Mouse (Mus musculus) limb, embryonic 11.5 days (tissue): Measurements from ENCODE around the gene Elfn2. TPM values are rescaled to one million over a fixed set of nuclear protein-coding genes. Genes with fewer than 3 reads are reported as not detected.

Source experiments
- ATAC-seq: fragments of 200-750 bp; cut with Nextera tagmentation; 2 replicates; pipeline ENCODE4 v1.8.0; 2017; ENCODE audit warnings: low read depth; ENCODE audit not compliant: insufficient number of reproducible peaks, low FRiP score, low TSS enrichment
- DNase-seq: peaks from one replicate; pipeline ENCODE4 v3.0.0-alpha.2; 2015; ENCODE audit warnings: low spot score
- H3K27ac ChIP-seq: fragments of 300-500 bp; sonication (generic); replicated peaks from 2 replicates; pipeline ENCODE4 v1.5.1; 2014; ENCODE audit warnings: low read depth, mild to moderate bottlenecking, low read length
- H3K27me3 ChIP-seq: fragments of 300-500 bp; sonication (generic); 2 replicates; pipeline ENCODE4 v1.6.1; 2014; ENCODE audit warnings: mild to moderate bottlenecking, low read length, mixed read lengths; ENCODE audit not compliant: control insufficient read depth, insufficient read depth
- H3K36me3 ChIP-seq: fragments of 300-500 bp; sonication (generic); 2 replicates; pipeline ENCODE4 v1.6.1; 2014; ENCODE audit warnings: mild to moderate bottlenecking, low read length, moderate library complexity, mixed read lengths; ENCODE audit not compliant: control insufficient read depth, insufficient read depth
- H3K4me1 ChIP-seq: fragments of 300-500 bp; sonication (generic); 2 replicates; pipeline ENCODE4 v1.6.1; 2014; ENCODE audit warnings: low read length, mixed read lengths; ENCODE audit not compliant: control insufficient read depth, insufficient read depth
- H3K4me2 ChIP-seq: fragments of 300-500 bp; sonication (generic); 2 replicates; pipeline ENCODE4 v1.6.1; 2014; ENCODE audit warnings: low read depth, mild to moderate bottlenecking, moderate library complexity; ENCODE audit not compliant: severe bottlenecking
- H3K4me3 ChIP-seq: fragments of 300-500 bp; sonication (generic); 2 replicates; pipeline ENCODE4 v1.5.1; 2014; ENCODE audit warnings: low read depth, low read length
- H3K9ac ChIP-seq: fragments of 300-500 bp; sonication (generic); 2 replicates; pipeline ENCODE4 v1.6.1; 2014; ENCODE audit warnings: mild to moderate bottlenecking, low read length
- H3K9me3 ChIP-seq: fragments of 300-500 bp; sonication (generic); 2 replicates; pipeline ENCODE4 v1.6.1; 2016; ENCODE audit warnings: low read length; ENCODE audit not compliant: control insufficient read depth
- WGBS: fragments of 180-500 bp; shearing (Covaris S2); extraction: QIAGEN DNeasy Blood & Tissue Kit; methylation state at CpG from one replicate; pipeline ENCODE4 v1.1.7; 2014; 5-methylcytosine and 5-hydroxymethylcytosine counted together
- polyA plus RNA-seq: library from polyadenylated mRNA; unstranded; fragments of >200 nt; fragmentation: Nextera tagmentation; extraction: Ambion mirVana; gene quantifications from 2 replicates; pipeline ENCODE4 v1.2.1, GENCODE M21; 2014

Elfn2 gene
- polyA plus RNA-seq, 1 experiment from 2014 or later, result not detected

DNA sequence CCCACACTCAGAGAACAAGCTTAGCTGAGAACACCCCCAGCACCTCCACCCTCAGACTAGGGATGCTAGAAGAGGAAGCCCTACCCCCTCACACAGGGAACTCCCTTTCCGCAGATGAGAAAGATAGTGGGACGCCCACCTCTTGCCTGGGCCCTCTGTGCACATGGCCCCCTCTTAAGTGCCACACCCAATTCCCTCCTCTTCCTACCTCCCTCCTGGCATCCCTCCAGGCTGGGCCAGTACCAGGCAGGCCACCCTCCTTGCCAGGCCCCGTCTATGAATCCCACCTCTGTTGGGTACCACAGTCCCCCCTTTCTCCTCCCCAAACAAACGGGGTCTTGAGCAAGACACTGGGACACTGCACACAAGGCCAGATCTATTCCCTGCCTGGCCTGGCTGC lies 13.7 kb downstream of the Elfn2 start:
- H3K27me3 ChIP-seq, result no peaks in the 10 kb centered on the region
- ATAC-seq, result no peak
- no peak overlapping the region for H3K9ac ChIP-seq

DNA sequence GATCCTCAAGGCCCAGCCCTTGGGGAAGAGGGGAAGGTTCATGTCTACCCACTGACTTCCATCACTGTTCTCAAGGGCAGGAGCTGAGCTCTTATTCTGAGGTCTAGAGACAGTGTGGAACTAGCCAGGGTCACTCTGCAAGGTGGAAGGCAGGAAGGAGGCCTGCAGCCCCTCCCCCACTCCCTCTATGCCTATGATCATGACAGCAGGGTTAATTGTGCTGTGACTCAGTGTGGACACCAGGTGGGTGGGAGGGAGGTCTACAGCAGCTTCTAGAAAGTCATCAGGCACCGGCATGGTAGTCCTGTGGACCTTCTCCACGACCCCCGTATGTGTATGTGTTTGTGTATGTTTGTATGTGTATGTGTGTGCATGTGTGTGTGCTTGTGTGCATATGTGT lies 14.6 kb downstream of the Elfn2 start:
- Histone ChIP-seq H3K4me2 (no peak overlapping the region), H3K9ac (no peak overlapping the region), H3K4me3 (no peak overlapping the region), H3K9me3 (no peaks in the 10 kb centered on the region), H3K27me3 (no peaks in the 10 kb centered on the region), H3K4me1 (no peaks in the 10 kb centered on the region), H3K27ac (no peak overlapping the region), H3K36me3 (no peaks in the 10 kb centered on the region)
- WGBS, result 74% methylated on average over 3 of the region's 3 CpGs
- ATAC-seq (no peak), DNase-seq (no peak)

More for the DNA sequence above, 13.7 kb downstream of the Elfn2 start:
- no peaks in the 10 kb centered on the region for H3K4me1 ChIP-seq
- 77% methylated on average over 4 of the region's 4 CpGs for WGBS
- no peak overlapping the region for H3K4me3 ChIP-seq
- H3K27ac ChIP-seq, result no peak overlapping the region
- H3K36me3 ChIP-seq, result no peaks in the 10 kb centered on the region
- no peak for DNase-seq
- no peak overlapping the region for H3K4me2 ChIP-seq
- no peaks in the 10 kb centered on the region for H3K9me3 ChIP-seq

DNA sequence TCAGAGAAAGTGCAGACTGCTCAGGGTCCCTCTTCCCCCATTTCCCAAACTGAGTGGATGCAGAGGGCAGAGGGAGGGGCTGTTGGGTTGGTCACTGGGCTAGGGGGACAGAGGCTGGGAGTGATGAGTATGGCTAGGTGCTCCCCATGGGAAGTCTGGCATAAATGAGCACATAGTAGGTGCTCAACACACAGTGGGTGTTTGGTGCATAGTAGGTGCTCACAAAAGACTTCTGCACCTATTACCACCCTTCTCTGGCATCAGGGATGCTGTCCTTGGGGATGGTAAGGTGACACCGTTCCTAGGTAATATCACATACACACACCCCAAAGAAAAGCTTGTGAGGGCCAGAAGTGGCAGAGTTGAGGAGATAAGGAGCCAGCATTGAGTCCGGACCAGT lies 18.2 kb downstream of the Elfn2 start:
- Histone ChIP-seq H3K4me2 (no peak overlapping the region), H3K27me3 (no peaks in the 10 kb centered on the region), H3K9ac (no peak overlapping the region), H3K4me1 (no peaks in the 10 kb centered on the region), H3K36me3 (no peaks in the 10 kb centered on the region), H3K9me3 (no peaks in the 10 kb centered on the region), H3K4me3 (no peak overlapping the region), H3K27ac (no peak overlapping the region)
- 80% methylated on average over 2 of the region's 2 CpGs for WGBS
- ATAC-seq, result no peak
- DNase-seq, result no peak

GRCm38 (mm10) chr15:78699513-78699912 lies 19.1 kb downstream of the Elfn2 start:
- H3K36me3 ChIP-seq, result no peaks in the 10 kb centered on the region
- ATAC-seq, result no peak
- DNase-seq, result no peak
- no peak overlapping the region for H3K4me3 ChIP-seq
- H3K4me1 ChIP-seq, result no peaks in the 10 kb centered on the region
- no peaks in the 10 kb centered on the region for H3K9me3 ChIP-seq
- WGBS, result 64% methylated on average over 3 of the region's 3 CpGs
- no peak overlapping the region for H3K27ac ChIP-seq
- no peak overlapping the region for H3K4me2 ChIP-seq
- H3K27me3 ChIP-seq, result no peaks in the 10 kb centered on the region
- H3K9ac ChIP-seq, result no peak overlapping the region

DNA sequence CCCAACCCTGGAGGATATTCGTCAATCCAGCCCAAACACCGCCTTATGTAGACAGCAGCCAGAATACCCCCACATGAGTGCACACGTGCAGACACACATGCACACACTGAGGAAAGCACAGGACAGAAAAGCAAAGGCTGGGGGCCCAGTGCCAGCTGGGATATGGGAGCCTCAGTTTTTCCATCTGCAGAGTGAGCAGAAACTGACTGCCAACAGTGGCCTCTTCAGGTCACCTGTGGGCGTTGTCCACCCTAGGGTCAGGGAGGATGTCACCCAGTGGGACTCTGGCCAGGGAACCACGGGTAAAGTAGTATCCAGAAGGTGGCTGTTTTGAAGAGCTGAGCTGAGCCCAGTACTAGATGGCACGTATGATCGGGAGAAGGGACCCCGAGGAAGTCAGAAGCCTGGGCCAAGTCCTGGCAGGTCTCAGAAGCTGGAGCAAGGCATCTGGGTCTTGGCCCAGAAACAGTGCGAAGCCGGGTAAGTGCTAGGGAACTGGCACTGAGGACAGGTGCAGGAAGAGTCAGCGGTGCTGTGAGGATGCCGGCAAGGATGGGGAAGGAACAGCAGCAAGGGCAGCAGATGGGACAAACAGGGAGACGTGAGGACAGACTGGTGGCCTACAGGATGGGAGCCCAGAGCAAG lies 20.0 kb downstream of the Elfn2 start:
- Histone ChIP-seq H3K4me2 (no peak overlapping the region), H3K27ac (no peak overlapping the region), H3K9ac (no peak overlapping the region), H3K36me3 (no peaks in the 10 kb centered on the region), H3K4me1 (no peaks in the 10 kb centered on the region), H3K9me3 (no peaks in the 10 kb centered on the region), H3K4me3 (no peak overlapping the region), H3K27me3 (no peaks in the 10 kb centered on the region)
- 82% methylated on average over 13 of the region's 13 CpGs for WGBS
- DNase-seq, result no peak
- ATAC-seq, result no peak

GRCm38 (mm10) chr15:78698084-78698483 lies 20.5 kb downstream of the Elfn2 start:
- no peak overlapping the region for H3K4me2 ChIP-seq
- ATAC-seq (no peak), DNase-seq (no peak)
- 27% methylated on average over 5 of the region's 5 CpGs for WGBS
- H3K36me3 ChIP-seq, result no peaks in the 10 kb centered on the region
- no peak overlapping the region for H3K4me3 ChIP-seq
- H3K27ac ChIP-seq, result no peak overlapping the region
- no peaks in the 10 kb centered on the region for H3K27me3 ChIP-seq
- H3K9ac ChIP-seq, result no peak overlapping the region
- H3K4me1 ChIP-seq, result no peaks in the 10 kb centered on the region
- no peaks in the 10 kb centered on the region for H3K9me3 ChIP-seq

- Histone ChIP-seq H3K27me3 (no peaks in the 10 kb centered on the region), H3K36me3 (no peaks in the 10 kb centered on the region), H3K9me3 (no peaks in the 10 kb centered on the region), H3K9ac (no peak overlapping the region), H3K4me3 (no peak overlapping the region), H3K4me1 (no peaks in the 10 kb centered on the region), H3K27ac (no peak overlapping the region), H3K4me2 (no peak overlapping the region)
- no peak for DNase-seq
- no peak for ATAC-seq
- WGBS, result 27% methylated on average over 5 of the region's 5 CpGs
Measured at GRCm38 (mm10) chr15:78695745-78696144, 22.8 kb downstream of the Elfn2 start.

- H3K27ac ChIP-seq, result no peak overlapping the region
- no peaks in the 10 kb centered on the region for H3K36me3 ChIP-seq
- no peak overlapping the region for H3K4me2 ChIP-seq
- 59% methylated on average over 8 of the region's 8 CpGs for WGBS
- ATAC-seq (no peak), DNase-seq (no peak)
- no peak overlapping the region for H3K4me3 ChIP-seq
- no peaks in the 10 kb centered on the region for H3K9me3 ChIP-seq
- H3K27me3 ChIP-seq, result no peaks in the 10 kb centered on the region
- peak overlapping the region; percentile 17; the same call in 1 of the 2 replicates for H3K9ac ChIP-seq
- H3K4me1 ChIP-seq, result no peaks in the 10 kb centered on the region
Measured at GRCm38 (mm10) chr15:78692505-78692904, 26.1 kb downstream of the Elfn2 start.

GRCm38 (mm10) chr15:78690716-78691115 lies 27.9 kb downstream of the Elfn2 start:
- Histone ChIP-seq H3K4me1 (no peaks in the 10 kb centered on the region), H3K4me3 (no peak overlapping the region), H3K9ac (no peak overlapping the region), H3K27ac (no peak overlapping the region), H3K36me3 (no peaks in the 10 kb centered on the region), H3K27me3 (no peaks in the 10 kb centered on the region), H3K9me3 (no peaks in the 10 kb centered on the region), H3K4me2 (no peak overlapping the region)
- DNase-seq (no peak), ATAC-seq (no peak)
- WGBS, result 92% methylated on average over 2 of the region's 2 CpGs
